Mouse (Mus musculus): ENCODE results near the gene Arhgap33. TPM values are rescaled to one million over a fixed set of nuclear protein-coding genes. Genes with fewer than 3 reads are reported as not detected.

Gene Arhgap33
- polyA plus RNA-seq, 1 experiment from 2014 or later = 2.8 TPM

DNA sequence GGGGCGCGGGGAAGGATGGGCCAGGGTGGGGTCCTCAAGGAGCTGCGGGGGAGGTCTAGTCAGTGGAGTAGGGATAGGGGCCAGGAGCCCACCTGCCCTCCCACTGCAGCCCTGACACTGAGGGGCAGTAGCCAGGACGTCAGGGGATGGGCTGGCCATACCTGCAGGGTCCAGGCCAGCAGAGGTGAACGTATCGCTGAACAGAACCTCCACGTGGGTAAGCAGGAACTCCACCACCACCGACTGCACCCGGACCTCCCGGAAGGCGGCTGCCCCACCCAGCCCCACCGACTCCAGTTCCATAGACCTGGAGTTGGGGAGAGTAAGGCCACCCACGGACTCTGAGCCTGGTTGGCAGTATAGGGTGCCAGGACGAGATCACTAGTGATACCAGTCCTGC, 7.9 kb downstream of the Arhgap33 start:
- Histone ChIP-seq H3K4me3 (ENCODE audit: low read depth, low read length) (no peak overlapping the region), H3K27me3 (replicated peaks; ENCODE audit: control insufficient read depth, insufficient read depth, low read length) (no peaks in the 10 kb centered on the region), H3K9ac (ENCODE audit: low read depth, low read length) (no peak overlapping the region), H3K27ac (ENCODE audit: low read depth, low read length) (no peak overlapping the region), H3K4me2 (replicated peaks; ENCODE audit: low read depth) (no peak overlapping the region), H3K4me1 (replicated peaks; ENCODE audit: control insufficient read depth, insufficient read depth, low read length) (no peaks in the 10 kb centered on the region), H3K36me3 (ENCODE audit: control insufficient read depth, insufficient read depth) (peaks cover 41% of the 10 kb centered on the region), H3K9me3 (ENCODE audit: control insufficient read depth) (no peaks in the 10 kb centered on the region)
- no peak for TF ChIP-seq CTCF (IDR thresholded peaks at IDR 0.05; ENCODE audit: low read depth)
- WGBS = 84% methylated on average over 14 of the region's 14 CpGs
- no peak for ATAC-seq

GRCm38 (mm10) chr7:30526399-30526798, 8.5 kb downstream of the Arhgap33 start:
- peak overlapping the region; percentile 60 for H3K4me2 ChIP-seq (replicated peaks; ENCODE audit: low read depth)
- H3K27ac ChIP-seq (ENCODE audit: low read depth, low read length) = peak overlapping the region; percentile 16; the same call in 1 of the 2 replicates
- WGBS = 34% methylated on average over 17 of the region's 17 CpGs
- H3K36me3 ChIP-seq (ENCODE audit: control insufficient read depth, insufficient read depth) = peaks cover 41% of the 10 kb centered on the region
- H3K4me3 ChIP-seq (ENCODE audit: low read depth, low read length) = peak overlapping the region; percentile 1
- peak overlapping the region; percentile 35; the same call in 1 of the 2 replicates for H3K9ac ChIP-seq (ENCODE audit: low read depth, low read length)
- no peaks in the 10 kb centered on the region for H3K27me3 ChIP-seq (replicated peaks; ENCODE audit: control insufficient read depth, insufficient read depth, low read length)
- no peaks in the 10 kb centered on the region for H3K9me3 ChIP-seq (ENCODE audit: control insufficient read depth)
- no peak for ATAC-seq
- no peaks in the 10 kb centered on the region for H3K4me1 ChIP-seq (replicated peaks; ENCODE audit: control insufficient read depth, insufficient read depth, low read length)
- TF ChIP-seq CTCF (IDR thresholded peaks at IDR 0.05; ENCODE audit: low read depth) = no peak

GRCm38 (mm10) chr7:30525954-30526353, 8.9 kb downstream of the Arhgap33 start:
- Histone ChIP-seq H3K4me1 (replicated peaks; ENCODE audit: control insufficient read depth, insufficient read depth, low read length) (no peaks in the 10 kb centered on the region), H3K27me3 (replicated peaks; ENCODE audit: control insufficient read depth, insufficient read depth, low read length) (no peaks in the 10 kb centered on the region), H3K4me3 (ENCODE audit: low read depth, low read length) (peak overlapping the region; percentile 1), H3K9ac (ENCODE audit: low read depth, low read length) (peak overlapping the region; percentile 35; the same call in 1 of the 2 replicates), H3K27ac (ENCODE audit: low read depth, low read length) (peak overlapping the region; percentile 16; the same call in 1 of the 2 replicates), H3K9me3 (ENCODE audit: control insufficient read depth) (no peaks in the 10 kb centered on the region), H3K4me2 (replicated peaks; ENCODE audit: low read depth) (peak overlapping the region; percentile 60), H3K36me3 (ENCODE audit: control insufficient read depth, insufficient read depth) (peaks cover 41% of the 10 kb centered on the region)
- no peak for ATAC-seq
- no peak for TF ChIP-seq CTCF (IDR thresholded peaks at IDR 0.05; ENCODE audit: low read depth)
- WGBS = 19% methylated on average over 10 of the region's 10 CpGs

DNA sequence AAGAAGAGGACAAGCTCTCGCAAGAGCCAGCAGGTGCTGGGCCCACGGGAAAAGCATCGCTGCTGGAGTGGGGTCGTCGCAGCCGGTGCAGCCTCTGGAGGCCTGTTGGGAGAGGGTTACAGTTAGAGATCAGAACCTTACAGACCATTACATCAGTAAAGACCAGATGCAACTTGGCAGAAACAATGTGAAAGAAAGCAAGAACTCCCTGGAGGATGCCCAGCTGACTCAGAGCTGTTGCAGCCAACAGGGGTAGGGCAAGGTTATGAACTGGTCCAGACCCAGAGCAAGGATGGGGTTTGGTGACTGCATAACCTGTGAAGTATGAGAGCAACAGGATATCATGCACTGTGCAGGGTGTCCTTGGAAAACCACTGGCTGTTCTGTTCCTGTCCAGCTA, 10.4 kb downstream of the Arhgap33 start:
- H3K27ac ChIP-seq (ENCODE audit: low read depth, low read length) = no peak overlapping the region
- no peaks in the 10 kb centered on the region for H3K27me3 ChIP-seq (replicated peaks; ENCODE audit: control insufficient read depth, insufficient read depth, low read length)
- H3K9me3 ChIP-seq (ENCODE audit: control insufficient read depth) = no peaks in the 10 kb centered on the region
- no peak for TF ChIP-seq CTCF (IDR thresholded peaks at IDR 0.05; ENCODE audit: low read depth)
- WGBS = 90% methylated on average over 6 of the region's 6 CpGs
- no peak for ATAC-seq
- H3K4me1 ChIP-seq (replicated peaks; ENCODE audit: control insufficient read depth, insufficient read depth, low read length) = no peaks in the 10 kb centered on the region
- no peak overlapping the region for H3K4me2 ChIP-seq (replicated peaks; ENCODE audit: low read depth)
- H3K9ac ChIP-seq (ENCODE audit: low read depth, low read length) = no peak overlapping the region
- peaks cover 31% of the 10 kb centered on the region for H3K36me3 ChIP-seq (ENCODE audit: control insufficient read depth, insufficient read depth)
- no peak overlapping the region for H3K4me3 ChIP-seq (ENCODE audit: low read depth, low read length)

DNA sequence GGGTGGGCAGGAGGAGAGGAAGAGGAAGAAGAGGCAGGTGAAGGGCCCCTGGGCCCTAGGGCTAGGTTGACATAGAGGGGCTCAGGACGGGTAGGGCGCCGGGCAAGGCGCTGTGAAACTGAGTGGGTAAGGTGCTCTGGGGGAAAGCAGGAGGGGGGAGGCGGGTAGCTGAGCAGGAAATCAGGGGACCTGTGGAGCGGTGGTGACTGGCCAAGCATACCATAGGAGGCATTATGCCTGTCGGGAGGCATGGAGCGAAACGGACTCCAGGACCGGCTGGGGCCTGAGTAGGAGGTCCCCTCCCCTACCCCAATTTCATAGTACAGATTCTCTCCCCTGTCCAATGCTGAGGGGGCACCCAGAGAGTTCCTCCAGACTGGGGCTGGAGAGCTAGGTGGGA, 12.0 kb downstream of the Arhgap33 start:
- H3K4me2 ChIP-seq (replicated peaks; ENCODE audit: low read depth) = no peak overlapping the region
- no peaks in the 10 kb centered on the region for H3K27me3 ChIP-seq (replicated peaks; ENCODE audit: control insufficient read depth, insufficient read depth, low read length)
- H3K9me3 ChIP-seq (ENCODE audit: control insufficient read depth) = no peaks in the 10 kb centered on the region
- WGBS = 91% methylated on average over 10 of the region's 10 CpGs
- H3K36me3 ChIP-seq (ENCODE audit: control insufficient read depth, insufficient read depth) = peaks cover 16% of the 10 kb centered on the region; the same call in 1 of the 2 replicates
- no peak overlapping the region for H3K4me3 ChIP-seq (ENCODE audit: low read depth, low read length)
- no peaks in the 10 kb centered on the region for H3K4me1 ChIP-seq (replicated peaks; ENCODE audit: control insufficient read depth, insufficient read depth, low read length)
- no peak for ATAC-seq
- TF ChIP-seq CTCF (IDR thresholded peaks at IDR 0.05; ENCODE audit: low read depth) = no peak
- no peak overlapping the region for H3K27ac ChIP-seq (ENCODE audit: low read depth, low read length)
- H3K9ac ChIP-seq (ENCODE audit: low read depth, low read length) = no peak overlapping the region

- Histone ChIP-seq H3K4me2 (replicated peaks; ENCODE audit: low read depth) (no peak overlapping the region), H3K9me3 (ENCODE audit: control insufficient read depth) (no peaks in the 10 kb centered on the region), H3K4me1 (replicated peaks; ENCODE audit: control insufficient read depth, insufficient read depth, low read length) (no peaks in the 10 kb centered on the region), H3K27me3 (replicated peaks; ENCODE audit: control insufficient read depth, insufficient read depth, low read length) (no peaks in the 10 kb centered on the region), H3K27ac (ENCODE audit: low read depth, low read length) (no peak overlapping the region), H3K36me3 (ENCODE audit: control insufficient read depth, insufficient read depth) (peaks cover 16% of the 10 kb centered on the region; the same call in 1 of the 2 replicates), H3K4me3 (ENCODE audit: low read depth, low read length) (no peak overlapping the region), H3K9ac (ENCODE audit: low read depth, low read length) (no peak overlapping the region)
- TF ChIP-seq CTCF (IDR thresholded peaks at IDR 0.05; ENCODE audit: low read depth) = no peak
- 83% methylated on average over 5 of the region's 5 CpGs for WGBS
- ATAC-seq = no peak
Observed at GRCm38 (mm10) chr7:30520856-30521255, 14.0 kb downstream of the Arhgap33 start.

- Histone ChIP-seq H3K9ac (ENCODE audit: low read depth, low read length) (no peak overlapping the region), H3K9me3 (ENCODE audit: control insufficient read depth) (no peaks in the 10 kb centered on the region), H3K4me3 (ENCODE audit: low read depth, low read length) (no peak overlapping the region), H3K4me1 (replicated peaks; ENCODE audit: control insufficient read depth, insufficient read depth, low read length) (no peaks in the 10 kb centered on the region), H3K36me3 (ENCODE audit: control insufficient read depth, insufficient read depth) (peaks cover 16% of the 10 kb centered on the region; the same call in 1 of the 2 replicates), H3K4me2 (replicated peaks; ENCODE audit: low read depth) (no peak overlapping the region), H3K27ac (ENCODE audit: low read depth, low read length) (no peak overlapping the region), H3K27me3 (replicated peaks; ENCODE audit: control insufficient read depth, insufficient read depth, low read length) (no peaks in the 10 kb centered on the region)
- ATAC-seq = no peak
- 74% methylated on average over 4 of the region's 4 CpGs for WGBS
- TF ChIP-seq CTCF (IDR thresholded peaks at IDR 0.05; ENCODE audit: low read depth) = no peak
Observed at GRCm38 (mm10) chr7:30520396-30520795, 14.5 kb downstream of the Arhgap33 start.
